Mouse (Mus musculus) cerebellum, adult (tissue): Measurements from ENCODE around the gene Slc48a1.

Experiments
- ATAC-seq: cut with Nextera tagmentation; 2 replicates; pipeline ENCODE4 v1.9.2; 2017; ENCODE audit warnings: mild to moderate bottlenecking, moderate library complexity, mixed read lengths; ENCODE audit not compliant: insufficient number of reproducible peaks, low FRiP score, low TSS enrichment

The Slc48a1 gene

GRCm38 (mm10) chr15:97778311-97779098, at the start of gene Slc48a1:
Slc48a1 (plus strand) TSS chr15:97778520.
- no peak for ATAC-seq

GRCm38 (mm10) chr15:97728804-97729203, 49.5 kb upstream of the Slc48a1 start:
- no peak for ATAC-seq

GRCm38 (mm10) chr15:97730365-97730764, 48.0 kb upstream of the Slc48a1 start:
- ATAC-seq: no peak

GRCm38 (mm10) chr15:97731111-97731510, 47.2 kb upstream of the Slc48a1 start, which contains the start of gene Endou:
Endou (minus strand) TSS chr15:97731339.
- no peak for ATAC-seq

- no peak for ATAC-seq
Observed at GRCm38 (mm10) chr15:97731988-97732387, 46.3 kb upstream of the Slc48a1 start.

GRCm38 (mm10) chr15:97738923-97739322, 39.4 kb upstream of the Slc48a1 start:
- no peak for ATAC-seq

GRCm38 (mm10) chr15:97740283-97740732, 38.0 kb upstream of the Slc48a1 start:
- ATAC-seq: no peak

- no peak for ATAC-seq
Observed at GRCm38 (mm10) chr15:97741662-97742061, 36.7 kb upstream of the Slc48a1 start.

- no peak for ATAC-seq
Observed at GRCm38 (mm10) chr15:97742074-97742473, 36.2 kb upstream of the Slc48a1 start.

GRCm38 (mm10) chr15:97742600-97742999, 35.7 kb upstream of the Slc48a1 start:
- ATAC-seq: no peak

- ATAC-seq: no peak
Observed at GRCm38 (mm10) chr15:97743210-97743609, 35.1 kb upstream of the Slc48a1 start.

GRCm38 (mm10) chr15:97743961-97744525, 34.3 kb upstream of the Slc48a1 start:
- ATAC-seq: no peak

- ATAC-seq: no peak
Observed at GRCm38 (mm10) chr15:97744930-97745329, 33.4 kb upstream of the Slc48a1 start.

GRCm38 (mm10) chr15:97745331-97745730, 33.0 kb upstream of the Slc48a1 start:
- ATAC-seq: no peak

GRCm38 (mm10) chr15:97746278-97746677, 32.0 kb upstream of the Slc48a1 start:
- no peak for ATAC-seq

GRCm38 (mm10) chr15:97746748-97747147, 31.6 kb upstream of the Slc48a1 start:
- ATAC-seq: no peak

GRCm38 (mm10) chr15:97747486-97747885, 30.8 kb upstream of the Slc48a1 start:
- no peak for ATAC-seq

GRCm38 (mm10) chr15:97748309-97748708, 30.0 kb upstream of the Slc48a1 start:
- ATAC-seq: no peak

GRCm38 (mm10) chr15:97748964-97749363, 29.4 kb upstream of the Slc48a1 start:
- no peak for ATAC-seq

GRCm38 (mm10) chr15:97749397-97749796, 28.9 kb upstream of the Slc48a1 start:
- ATAC-seq: no peak

GRCm38 (mm10) chr15:97749841-97750240, 28.5 kb upstream of the Slc48a1 start:
- no peak for ATAC-seq

- ATAC-seq: no peak
Observed at GRCm38 (mm10) chr15:97750697-97751096, 27.6 kb upstream of the Slc48a1 start.
